Mouse (Mus musculus) small intestine, adult 2 months (tissue): Measurements from ENCODE around the gene Nudt3. TPM values are rescaled to one million over a fixed set of nuclear protein-coding genes. Genes with fewer than 3 reads are reported as not detected.

ENCODE experiments used
- H3K27ac ChIP-seq: fragments of 200-500 bp; 2 replicates; pipeline ENCODE4 v1.5.1; 2012; ENCODE audit warnings: low read depth, low read length, control low read depth, inconsistent platforms; ENCODE audit not compliant: insufficient read depth
- H3K27me3 ChIP-seq: fragments of 200-500 bp; 2 replicates; pipeline ENCODE4 v1.6.1; 2012; ENCODE audit warnings: mild to moderate bottlenecking, moderate library complexity, low read length, inconsistent platforms; ENCODE audit not compliant: control insufficient read depth, insufficient read depth
- H3K36me3 ChIP-seq: fragments of 200-500 bp; 2 replicates; pipeline ENCODE4 v1.6.1; 2012; ENCODE audit warnings: mild to moderate bottlenecking, low read length, control low read depth, inconsistent platforms; ENCODE audit not compliant: control insufficient read depth, insufficient read depth
- H3K4me1 ChIP-seq: fragments of 200-500 bp; 2 replicates; pipeline ENCODE4 v1.6.1; 2012; ENCODE audit warnings: low read length, inconsistent platforms, mixed read lengths; ENCODE audit not compliant: control insufficient read depth, insufficient read depth, insufficient read length
- H3K4me3 ChIP-seq: fragments of 200-500 bp; 2 replicates; pipeline ENCODE4 v1.5.1; 2012; ENCODE audit warnings: low read depth, mild to moderate bottlenecking, control low read depth, inconsistent platforms, low read length, moderate library complexity
- CTCF ChIP-seq: fragments of 200-500 bp; IDR thresholded peaks from 2 replicates; pipeline ENCODE4 v1.5.1; 2012; ENCODE audit warnings: low read depth, mild to moderate bottlenecking, control low read depth, inconsistent platforms, low read length, moderate library complexity, mixed read lengths; ENCODE audit not compliant: insufficient replicate concordance, insufficient read length; ENCODE audit errors: extremely low read depth
- POLR2A ChIP-seq: fragments of 200-500 bp; IDR thresholded peaks from 2 replicates; pipeline ENCODE4 v1.6.1; 2012; ENCODE audit warnings: low read depth, mild to moderate bottlenecking, control low read depth, inconsistent platforms, low read length, moderate library complexity
- WGBS: fragments of 180-500 bp; shearing (Covaris S2); methylation state at CpG from one replicate; pipeline ENCODE4 v1.1.7; 2018; 5-methylcytosine and 5-hydroxymethylcytosine counted together
- polyA plus RNA-seq: library from polyadenylated mRNA; depleted of rRNA; stranded (reverse); fragments of >200 nt; gene quantifications from 2 replicates; pipeline ENCODE4 v1.2.3, GENCODE M21; 2012; rRNA removed

The Nudt3 gene
- polyA plus RNA-seq: 26.8 and 58.9 TPM in 2 replicates

GRCm38 (mm10) chr17:27623360-27624326 is at the start of gene Nudt3:
Gene Nudt3 (minus strand): TSS chr17:27623495.
- H3K27ac ChIP-seq: peak within 1 kb of the TSS; percentile 69
- H3K36me3 ChIP-seq: no peaks in the 10 kb centered on the region
- peaks cover 12% of the 10 kb centered on the region; the same call in 1 of the 2 replicates for H3K4me1 ChIP-seq
- WGBS: 5% methylated on average over 90 of the region's 91 CpGs
- TF ChIP-seq CTCF: no peak
- TF ChIP-seq POLR2A: peak; percentile 49; the same call in 1 of the 2 replicates
- H3K27me3 ChIP-seq: no peaks in the 10 kb centered on the region
- peak within 1 kb of the TSS; percentile 97 for H3K4me3 ChIP-seq

DNA sequence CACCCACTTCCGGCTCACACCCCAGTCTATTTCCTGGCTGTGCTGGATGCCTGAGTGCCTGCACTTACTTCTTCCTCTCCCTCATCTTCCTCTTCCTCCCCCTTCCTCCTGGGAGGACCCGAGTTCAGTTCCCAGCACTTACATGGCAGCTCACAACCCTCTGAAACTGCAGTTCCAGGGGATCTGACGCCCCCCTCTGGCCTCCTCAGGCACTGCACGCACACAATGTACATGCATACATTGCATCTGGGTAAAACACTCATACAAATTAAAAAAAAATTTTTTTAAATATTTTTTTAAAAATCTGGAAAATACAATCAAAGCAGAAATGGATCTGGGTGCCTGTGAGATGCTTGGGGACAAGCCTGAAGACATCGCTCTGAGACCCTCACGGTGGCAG is 48.4 kb upstream of the Nudt3 start:
- 81% methylated on average over 6 of the region's 6 CpGs for WGBS
- Histone ChIP-seq H3K4me3 (no peak overlapping the region), H3K27ac (no peak overlapping the region), H3K36me3 (no peaks in the 10 kb centered on the region), H3K27me3 (no peaks in the 10 kb centered on the region), H3K4me1 (no peaks in the 10 kb centered on the region)
- TF ChIP-seq POLR2A (no peak), CTCF (no peak)

DNA sequence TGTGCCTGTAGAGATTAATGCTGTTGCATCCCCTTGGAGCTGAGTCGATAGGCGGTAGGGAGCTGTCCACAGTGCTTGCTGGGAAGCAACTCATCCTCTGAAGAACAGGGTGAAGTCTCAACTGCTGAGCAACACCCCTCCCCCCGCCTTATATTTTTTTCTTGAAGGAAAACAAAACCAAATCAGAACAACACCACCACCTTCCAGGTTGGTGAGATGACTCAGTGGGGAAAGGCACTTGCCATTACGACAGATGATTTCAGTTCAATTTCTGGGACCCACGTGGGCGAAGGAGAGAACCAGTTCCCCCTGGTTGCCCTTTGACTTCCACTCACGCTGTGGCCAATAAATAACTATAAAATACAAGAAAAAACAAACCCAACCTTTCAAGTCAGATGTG is 35.5 kb upstream of the Nudt3 start:
- no peak overlapping the region for H3K4me3 ChIP-seq
- H3K27me3 ChIP-seq: peaks cover 26% of the 10 kb centered on the region
- no peaks in the 10 kb centered on the region for H3K36me3 ChIP-seq
- 40% methylated on average over 7 of the region's 7 CpGs for WGBS
- no peaks in the 10 kb centered on the region for H3K4me1 ChIP-seq
- TF ChIP-seq CTCF (no peak), POLR2A (no peak)
- no peak overlapping the region for H3K27ac ChIP-seq

- Histone ChIP-seq H3K4me1 (no peaks in the 10 kb centered on the region), H3K27me3 (peaks cover 26% of the 10 kb centered on the region), H3K27ac (no peak overlapping the region), H3K36me3 (no peaks in the 10 kb centered on the region), H3K4me3 (no peak overlapping the region)
- TF ChIP-seq CTCF (no peak), POLR2A (no peak)
- WGBS: 63% methylated on average over 8 of the region's 8 CpGs
Measured at GRCm38 (mm10) chr17:27657123-27657522, 33.8 kb upstream of the Nudt3 start.

- Histone ChIP-seq H3K27me3 (peaks cover 26% of the 10 kb centered on the region), H3K27ac (no peak overlapping the region), H3K4me3 (no peak overlapping the region; the same call in 1 of the 2 replicates), H3K4me1 (no peaks in the 10 kb centered on the region), H3K36me3 (no peaks in the 10 kb centered on the region)
- no peak for TF ChIP-seq CTCF
- no peak for TF ChIP-seq POLR2A
- 28% methylated on average over 5 of the region's 5 CpGs for WGBS
Measured at GRCm38 (mm10) chr17:27656414-27656813, 33.1 kb upstream of the Nudt3 start.

- peaks cover 26% of the 10 kb centered on the region for H3K27me3 ChIP-seq
- no peaks in the 10 kb centered on the region for H3K36me3 ChIP-seq
- WGBS: 12% methylated on average over 14 of the region's 14 CpGs
- no peaks in the 10 kb centered on the region for H3K4me1 ChIP-seq
- H3K27ac ChIP-seq: no peak overlapping the region
- TF ChIP-seq CTCF (no peak), POLR2A (no peak)
- H3K4me3 ChIP-seq: peak overlapping the region; percentile 62
Measured at GRCm38 (mm10) chr17:27656011-27656399, 32.7 kb upstream of the Nudt3 start.
